Mouse (Mus musculus): Measurements from ENCODE around the gene Medag. TPM values are rescaled to one million over a fixed set of nuclear protein-coding genes. Genes with fewer than 3 reads are reported as not detected.

Gene Medag
- total RNA-seq, 1 experiment: not detected

DNA sequence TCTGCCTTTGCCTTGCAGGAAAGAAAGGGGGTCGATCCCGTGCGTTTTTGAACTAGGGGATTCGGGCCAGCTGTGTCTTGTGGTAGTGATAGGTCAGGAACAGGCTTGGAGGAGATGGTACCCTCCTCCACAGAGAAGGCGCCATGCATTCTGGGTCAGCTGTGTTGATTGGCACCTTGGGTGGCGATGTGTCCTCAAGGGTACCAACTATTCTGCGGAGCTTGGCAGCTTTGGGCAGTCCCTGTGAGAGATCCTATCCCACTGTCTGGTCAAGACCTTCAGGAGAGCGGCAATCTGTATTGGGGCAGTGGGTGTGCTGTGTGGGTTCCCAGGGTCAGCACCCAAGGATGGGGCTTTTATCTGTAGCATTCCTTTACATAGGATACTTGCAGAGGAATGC, 31.7 kb upstream of the Medag start:
- in situ Hi-C loops (cut with MboI; ENCODE audit: low sequenced_read_pairs in 2 of 2, unreplicated experiment in 2 of 2): no loop called here
- H3K9me3 ChIP-seq (ENCODE audit: control insufficient read depth, insufficient read depth, low read depth, low read length): no peaks in the 10 kb centered on the region
- no peak for DNase-seq (ENCODE audit: low read depth, low spot score)
- no peak overlapping the region for H3K9ac ChIP-seq (ENCODE audit: insufficient read depth, low read depth, low read length, poor library complexity, severe bottlenecking)
- H3K36me3 ChIP-seq (ENCODE audit: control insufficient read depth, insufficient read depth, low read length, poor library complexity, severe bottlenecking): no peaks in the 10 kb centered on the region
- H3K4me3 ChIP-seq (ENCODE audit: insufficient read depth in 1 of 2, low read depth in 1 of 2, low read length in 2 of 2, poor library complexity in 1 of 2, severe bottlenecking in 1 of 2): no peak overlapping the region
- H3K27ac ChIP-seq (ENCODE audit: insufficient read depth, low read depth, low read length, poor library complexity, severe bottlenecking): no peak overlapping the region
- H3K4me1 ChIP-seq (ENCODE audit: control insufficient read depth in 2 of 2, insufficient read depth in 2 of 2, low read length in 2 of 2, poor library complexity in 1 of 2): peaks cover 7 to 17% of the 10 kb centered on the region in 2 experiments; a peak in 3 of 4 replicates
- TF ChIP-seq ZC3H11A (IDR thresholded peaks at IDR 0.05; ENCODE audit: borderline replicate concordance, low read depth, low read length): no peak
- no peak for TF ChIP-seq CHD2 (IDR thresholded peaks at IDR 0.05; ENCODE audit: low read depth, low read length)
- TF ChIP-seq HCFC1 (IDR thresholded peaks at IDR 0.05; ENCODE audit: borderline replicate concordance, insufficient read depth, low read length): no peak
- TF ChIP-seq ZNF384 (IDR thresholded peaks at IDR 0.05; ENCODE audit: low read depth, low read length): no peak
- no peak for TF ChIP-seq MAFK (IDR thresholded peaks at IDR 0.05; ENCODE audit: insufficient read depth, low read depth, low read length)

DNA sequence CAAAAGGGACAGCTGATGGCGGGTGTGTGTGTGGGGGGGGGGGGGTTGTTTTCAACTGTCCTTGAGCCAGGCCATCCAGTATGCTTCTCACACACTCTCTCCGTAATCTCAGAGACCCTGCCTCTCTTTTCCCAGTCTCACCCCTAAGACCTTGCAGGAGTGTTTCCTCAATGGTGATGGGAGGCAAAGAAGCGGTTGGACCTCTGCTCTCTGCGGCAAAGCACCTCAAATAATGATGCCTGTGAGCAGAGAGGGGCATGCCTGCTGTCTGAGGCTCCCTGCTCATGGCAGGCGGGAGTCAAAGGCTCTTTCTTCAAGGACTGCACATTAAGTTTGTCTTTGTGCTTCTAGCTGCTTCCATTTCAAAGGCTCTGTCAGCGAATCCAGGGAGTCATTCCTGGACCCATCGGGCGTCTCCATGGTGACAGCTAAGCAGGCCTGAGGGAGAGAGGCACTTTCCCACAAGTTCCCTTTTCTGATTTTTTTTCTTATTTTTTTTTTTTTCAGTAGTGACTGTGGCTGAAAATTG, 31.1 kb upstream of the Medag start:
- Histone ChIP-seq H3K9me3 (ENCODE audit: control insufficient read depth, insufficient read depth, low read depth, low read length) (no peaks in the 10 kb centered on the region), H3K27ac (ENCODE audit: insufficient read depth, low read depth, low read length, poor library complexity, severe bottlenecking) (no peak overlapping the region), H3K9ac (ENCODE audit: insufficient read depth, low read depth, low read length, poor library complexity, severe bottlenecking) (no peak overlapping the region), H3K36me3 (ENCODE audit: control insufficient read depth, insufficient read depth, low read length, poor library complexity, severe bottlenecking) (no peaks in the 10 kb centered on the region), H3K4me3 (ENCODE audit: insufficient read depth in 1 of 2, low read depth in 1 of 2, low read length in 2 of 2, poor library complexity in 1 of 2, severe bottlenecking in 1 of 2) (no peak overlapping the region), H3K4me1 (ENCODE audit: control insufficient read depth in 2 of 2, insufficient read depth in 2 of 2, low read length in 2 of 2, poor library complexity in 1 of 2) (peaks cover 6 to 13% of the 10 kb centered on the region in 2 experiments; a peak in 3 of 4 replicates)
- in situ Hi-C loops (cut with MboI; ENCODE audit: low sequenced_read_pairs in 2 of 2, unreplicated experiment in 2 of 2): no loop called here
- peak; percentile 68 for DNase-seq (ENCODE audit: low read depth, low spot score)
- TF ChIP-seq ZC3H11A (IDR thresholded peaks at IDR 0.05; ENCODE audit: borderline replicate concordance, low read depth, low read length) (no peak), ZNF384 (IDR thresholded peaks at IDR 0.05; ENCODE audit: low read depth, low read length) (no peak), MAFK (IDR thresholded peaks at IDR 0.05; ENCODE audit: insufficient read depth, low read depth, low read length) (no peak), CHD2 (IDR thresholded peaks at IDR 0.05; ENCODE audit: low read depth, low read length) (no peak), HCFC1 (IDR thresholded peaks at IDR 0.05; ENCODE audit: borderline replicate concordance, insufficient read depth, low read length) (no peak)

DNA sequence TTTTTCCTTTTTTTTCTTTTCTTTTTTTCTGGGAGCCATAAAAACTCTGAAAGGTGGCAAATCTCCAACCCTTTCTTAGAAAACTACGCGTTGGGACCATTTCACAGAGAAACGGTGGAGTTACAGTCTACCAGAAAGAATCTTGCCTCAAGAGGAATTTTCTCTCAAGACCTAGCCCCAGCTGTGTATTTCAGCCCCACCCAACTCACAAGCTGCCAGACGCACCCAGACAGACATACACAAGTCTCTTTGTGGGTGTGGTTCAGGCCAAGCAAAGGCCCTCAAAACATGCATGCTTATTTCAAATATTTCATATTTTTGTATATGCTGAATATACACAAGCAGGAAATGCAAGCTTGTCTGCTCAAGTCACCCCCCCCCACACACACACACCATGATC, 29.6 kb upstream of the Medag start:
- TF ChIP-seq MAFK (IDR thresholded peaks at IDR 0.05; ENCODE audit: insufficient read depth, low read depth, low read length) (no peak), CHD2 (IDR thresholded peaks at IDR 0.05; ENCODE audit: low read depth, low read length) (no peak), ZC3H11A (IDR thresholded peaks at IDR 0.05; ENCODE audit: borderline replicate concordance, low read depth, low read length) (no peak), ZNF384 (IDR thresholded peaks at IDR 0.05; ENCODE audit: low read depth, low read length) (no peak), HCFC1 (IDR thresholded peaks at IDR 0.05; ENCODE audit: borderline replicate concordance, insufficient read depth, low read length) (no peak)
- Histone ChIP-seq H3K4me3 (ENCODE audit: insufficient read depth in 1 of 2, low read depth in 1 of 2, low read length in 2 of 2, poor library complexity in 1 of 2, severe bottlenecking in 1 of 2) (no peak overlapping the region), H3K9me3 (ENCODE audit: control insufficient read depth, insufficient read depth, low read depth, low read length) (no peaks in the 10 kb centered on the region), H3K27ac (ENCODE audit: insufficient read depth, low read depth, low read length, poor library complexity, severe bottlenecking) (no peak overlapping the region), H3K4me1 (ENCODE audit: control insufficient read depth in 2 of 2, insufficient read depth in 2 of 2, low read length in 2 of 2, poor library complexity in 1 of 2) (peaks cover 0 to 10% of the 10 kb centered on the region in 2 experiments; a peak in 2 of 4 replicates), H3K9ac (ENCODE audit: insufficient read depth, low read depth, low read length, poor library complexity, severe bottlenecking) (no peak overlapping the region), H3K36me3 (ENCODE audit: control insufficient read depth, insufficient read depth, low read length, poor library complexity, severe bottlenecking) (no peaks in the 10 kb centered on the region)
- in situ Hi-C loops (cut with MboI; ENCODE audit: low sequenced_read_pairs in 2 of 2, unreplicated experiment in 2 of 2): no loop called here
- no peak for DNase-seq (ENCODE audit: low read depth, low spot score)

DNA sequence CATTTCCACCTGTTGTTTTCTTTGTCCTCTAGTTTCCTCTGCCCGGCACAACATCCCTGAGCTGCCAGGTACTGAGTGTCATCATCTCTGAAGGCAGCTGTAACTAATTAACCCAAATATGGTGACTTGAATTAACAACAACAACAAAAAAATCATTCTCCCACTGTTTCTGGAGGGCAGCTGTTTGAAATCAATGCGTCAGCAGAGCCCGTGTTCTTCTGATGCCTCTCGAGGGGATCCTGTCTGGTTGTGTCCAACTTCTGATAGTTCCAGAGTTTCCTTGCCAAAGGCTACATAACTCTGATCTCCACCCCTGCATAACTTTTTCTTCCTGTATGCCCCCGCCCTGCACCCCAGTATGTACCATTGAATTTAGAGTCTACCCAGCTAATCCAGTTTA, 28.9 kb upstream of the Medag start:
- no peak overlapping the region for H3K27ac ChIP-seq (ENCODE audit: insufficient read depth, low read depth, low read length, poor library complexity, severe bottlenecking)
- no peak for DNase-seq (ENCODE audit: low read depth, low spot score)
- TF ChIP-seq MAFK (IDR thresholded peaks at IDR 0.05; ENCODE audit: insufficient read depth, low read depth, low read length) (no peak), HCFC1 (IDR thresholded peaks at IDR 0.05; ENCODE audit: borderline replicate concordance, insufficient read depth, low read length) (no peak), ZNF384 (IDR thresholded peaks at IDR 0.05; ENCODE audit: low read depth, low read length) (no peak), ZC3H11A (IDR thresholded peaks at IDR 0.05; ENCODE audit: borderline replicate concordance, low read depth, low read length) (no peak)
- H3K9me3 ChIP-seq (ENCODE audit: control insufficient read depth, insufficient read depth, low read depth, low read length): no peaks in the 10 kb centered on the region
- in situ Hi-C loops (cut with MboI; ENCODE audit: low sequenced_read_pairs in 2 of 2, unreplicated experiment in 2 of 2): no loop called here
- no peak overlapping the region for H3K9ac ChIP-seq (ENCODE audit: insufficient read depth, low read depth, low read length, poor library complexity, severe bottlenecking)
- no peaks in the 10 kb centered on the region for H3K36me3 ChIP-seq (ENCODE audit: control insufficient read depth, insufficient read depth, low read length, poor library complexity, severe bottlenecking)
- no peak overlapping the region for H3K4me3 ChIP-seq (ENCODE audit: insufficient read depth in 1 of 2, low read depth in 1 of 2, low read length in 2 of 2, poor library complexity in 1 of 2, severe bottlenecking in 1 of 2)
- peaks cover 0 to 10% of the 10 kb centered on the region in 2 experiments; a peak in 1 of 4 replicates for H3K4me1 ChIP-seq (ENCODE audit: control insufficient read depth in 2 of 2, insufficient read depth in 2 of 2, low read length in 2 of 2, poor library complexity in 1 of 2)

All from ES-E14 (cell line).